Mouse (Mus musculus): ENCODE measurements at regions not wholly inside any gene's neighbourhood (a gene's known extent, or its start where the extent isn't known, plus 50 kb on each side); places are given as distances from the start of the nearest gene placed in this dataset.
"Not testable (repeated sequence)": the region's sequence is repeated elsewhere in the genome, so short reads cannot be mapped to it uniquely, and the experiment has no call there.

DNA sequence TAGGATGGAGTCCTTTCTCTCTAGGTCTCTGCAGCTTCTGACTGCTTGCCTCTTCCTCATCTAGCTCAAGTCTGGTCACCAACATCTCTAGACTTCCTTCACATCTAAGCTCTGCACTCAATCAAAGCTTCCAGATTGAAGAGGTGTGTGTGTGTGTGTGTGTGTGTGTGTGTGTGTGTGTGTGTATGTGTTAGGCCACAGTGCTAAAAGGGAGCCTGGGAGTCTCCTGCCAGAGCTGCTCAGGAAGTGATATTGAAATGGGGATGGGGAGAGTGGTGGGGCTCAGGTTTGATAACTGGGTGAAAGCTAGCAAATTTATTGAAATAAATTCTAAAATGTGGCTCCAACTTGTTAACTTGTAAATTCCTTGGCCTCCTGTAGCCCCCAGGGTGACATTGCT lies 73.3 kb downstream of the Gm31371 start:
- not testable (repeated sequence) for DNase-seq (ENCODE audit: extremely low spot score, low read depth, low spot score)

- peak; percentile 69 for DNase-seq (ENCODE audit: extremely low spot score, low read depth, low spot score)
Measured at GRCm38 (mm10) chr8:19979536-19980345, 76.5 kb downstream of the Gm31371 start.

DNA sequence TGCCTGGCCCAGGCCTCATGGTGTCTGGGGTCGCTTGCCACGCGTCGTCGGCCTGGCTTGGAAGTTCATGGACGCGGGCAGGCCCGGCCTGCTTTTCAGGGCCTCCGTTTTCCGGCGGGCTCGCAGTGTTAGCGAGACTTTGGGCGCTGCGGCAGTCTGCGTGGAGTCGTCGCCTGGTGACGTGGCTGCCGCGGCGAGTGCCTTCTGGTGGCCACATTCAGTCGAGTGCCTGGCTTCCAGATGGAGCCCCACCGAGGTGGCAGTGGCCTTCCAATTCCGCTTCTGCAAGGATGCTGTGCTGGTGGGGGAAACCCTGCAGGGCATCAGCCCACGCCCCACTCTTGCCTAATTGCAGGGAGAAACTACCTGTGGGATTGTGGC lies 77.1 kb downstream of the Gm31371 start:
- not testable (repeated sequence) for DNase-seq (ENCODE audit: extremely low spot score, low read depth, low spot score)

GRCm38 (mm10) chr8:20008106-20008505 lies 104.9 kb downstream of the Gm31371 start:
- not testable (repeated sequence) for DNase-seq (ENCODE audit: extremely low spot score, low read depth, low spot score)

DNA sequence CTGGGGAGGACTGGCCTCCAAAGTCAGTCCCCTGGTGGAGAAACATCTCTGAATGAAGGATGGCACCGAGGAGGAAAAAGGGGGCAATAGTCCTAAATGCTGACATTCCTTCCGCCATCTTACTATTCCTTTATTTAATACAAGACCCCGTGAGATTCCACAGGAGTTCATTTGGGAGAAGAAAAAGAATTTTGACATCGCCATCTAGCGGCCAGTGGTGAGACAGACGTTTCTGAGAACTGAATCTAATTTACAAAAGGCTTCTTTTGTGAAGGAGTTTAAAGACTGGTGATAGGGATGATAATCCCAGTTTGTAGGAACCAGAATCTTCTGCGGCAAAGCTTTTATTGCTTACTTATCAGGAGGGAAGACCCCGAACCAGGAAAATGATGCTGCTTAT lies 107.8 kb downstream of the Gm31371 start:
- not testable (repeated sequence) for DNase-seq (ENCODE audit: extremely low spot score, low read depth, low spot score)

DNA sequence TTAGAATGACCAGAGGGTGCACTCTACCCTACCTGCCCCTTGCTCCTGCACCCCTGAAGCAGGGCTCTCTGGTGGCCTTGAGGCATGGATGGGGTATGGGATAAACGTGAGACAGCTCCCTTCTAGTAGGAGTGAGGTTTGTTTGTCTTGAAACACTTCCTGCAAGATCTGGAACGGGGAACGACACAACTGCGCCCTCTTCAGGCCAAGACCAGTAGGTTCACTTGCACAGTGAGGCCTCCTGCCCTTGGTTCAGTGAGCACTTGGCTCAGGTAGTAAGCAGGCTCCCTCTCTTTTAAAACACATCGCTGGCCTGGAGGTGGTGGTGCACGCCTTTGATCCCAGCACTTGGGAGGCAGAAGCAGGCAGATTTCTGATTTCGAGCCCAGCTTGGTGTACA lies 110.1 kb downstream of the Gm31371 start:
- not testable (repeated sequence) for DNase-seq (ENCODE audit: extremely low spot score, low read depth, low spot score)

- DNase-seq (ENCODE audit: extremely low spot score, low read depth, low spot score) = not testable (repeated sequence)
Measured at GRCm38 (mm10) chr8:20014451-20015130, 111.4 kb downstream of the Gm31371 start.

DNA sequence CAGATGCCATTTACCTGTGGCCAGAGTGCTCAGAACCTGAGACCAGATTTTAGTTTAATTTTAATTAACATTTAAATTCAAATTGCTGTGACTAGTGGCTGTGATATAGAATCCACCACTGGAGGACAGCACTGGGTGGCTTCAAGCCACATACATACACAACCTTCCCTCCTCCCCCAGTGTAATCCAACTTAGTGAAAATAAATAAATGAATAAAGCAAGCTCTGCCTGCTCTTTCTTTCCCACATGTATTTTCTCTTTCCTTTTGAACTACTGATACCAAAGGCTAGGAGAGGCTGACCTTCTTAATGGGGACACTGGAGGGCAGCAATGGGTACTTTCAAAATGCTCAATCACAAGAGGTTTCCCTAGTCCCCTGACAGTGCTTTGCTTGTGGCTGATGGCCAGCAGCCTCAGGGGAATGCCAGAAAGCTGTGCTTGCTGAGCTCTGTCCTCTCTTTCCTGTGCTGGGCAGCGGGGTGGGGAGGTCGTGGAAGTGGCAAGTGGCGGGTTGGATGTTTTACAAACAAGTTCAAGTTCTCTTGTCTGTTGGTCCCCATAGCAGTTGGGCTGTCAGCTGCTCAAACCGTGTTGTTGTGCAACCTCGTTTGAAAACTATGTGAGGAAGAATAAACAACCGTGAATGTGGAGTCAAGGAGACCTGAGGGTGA lies 112.4 kb downstream of the Gm31371 start:
- DNase-seq (ENCODE audit: extremely low spot score, low read depth, low spot score) = not testable (repeated sequence)

- not testable (repeated sequence) for DNase-seq (ENCODE audit: extremely low spot score, low read depth, low spot score)
Measured at GRCm38 (mm10) chr8:20016082-20016840, 113.1 kb downstream of the Gm31371 start.

- DNase-seq (ENCODE audit: extremely low spot score, low read depth, low spot score) = not testable (repeated sequence)
Measured at GRCm38 (mm10) chr8:20025521-20025920, 122.3 kb downstream of the Gm31371 start.

- not testable (repeated sequence) for DNase-seq (ENCODE audit: extremely low spot score, low read depth, low spot score)
Measured at GRCm38 (mm10) chr8:20027956-20028355, 124.8 kb downstream of the Gm31371 start.

DNA sequence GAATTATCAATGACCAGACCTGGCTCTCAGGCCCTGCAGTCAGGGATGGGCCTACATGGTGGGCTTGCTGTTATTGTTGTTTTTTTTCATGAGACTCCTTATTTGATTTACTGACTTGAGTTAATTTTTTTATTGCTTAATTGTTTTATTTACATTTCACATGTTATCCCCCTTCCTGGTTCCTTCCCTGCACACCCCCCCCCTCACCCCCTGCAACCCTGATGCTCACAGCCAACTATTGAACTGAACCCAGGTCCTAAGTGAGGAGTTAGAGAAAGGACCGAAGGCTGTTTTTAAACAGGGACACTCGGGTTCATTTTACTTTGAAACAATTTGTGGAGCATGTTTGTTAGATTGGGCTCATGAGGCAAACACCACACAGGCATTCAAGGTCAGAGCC lies 126.9 kb downstream of the Gm31371 start:
- DNase-seq (ENCODE audit: extremely low spot score, low read depth, low spot score) = not testable (repeated sequence)

GRCm38 (mm10) chr8:20057626-20058025 lies 154.4 kb downstream of the Gm31371 start:
- not testable (repeated sequence) for DNase-seq (ENCODE audit: extremely low spot score, low read depth, low spot score)

DNA sequence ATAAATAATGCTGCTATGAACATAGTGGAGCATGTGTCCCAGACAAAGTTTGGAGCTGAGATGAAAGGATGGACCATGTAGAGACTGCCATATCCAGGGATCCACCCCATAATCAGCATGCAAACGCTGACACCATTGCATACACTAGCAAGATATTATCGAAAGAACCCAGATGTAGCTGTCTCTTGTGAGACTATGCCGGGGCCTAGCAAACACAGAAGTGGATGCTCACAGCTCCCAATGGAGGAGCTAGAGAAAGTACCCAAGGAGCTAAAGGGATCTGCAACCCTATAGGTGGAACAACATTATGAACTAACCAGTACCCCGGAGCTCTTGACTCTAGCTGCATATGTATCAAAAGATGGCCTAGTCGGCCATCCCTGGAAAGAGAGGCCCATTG lies 194.9 kb downstream of the Gm31371 start:
- DNase-seq (ENCODE audit: extremely low spot score, low read depth, low spot score) = not testable (repeated sequence)

DNA sequence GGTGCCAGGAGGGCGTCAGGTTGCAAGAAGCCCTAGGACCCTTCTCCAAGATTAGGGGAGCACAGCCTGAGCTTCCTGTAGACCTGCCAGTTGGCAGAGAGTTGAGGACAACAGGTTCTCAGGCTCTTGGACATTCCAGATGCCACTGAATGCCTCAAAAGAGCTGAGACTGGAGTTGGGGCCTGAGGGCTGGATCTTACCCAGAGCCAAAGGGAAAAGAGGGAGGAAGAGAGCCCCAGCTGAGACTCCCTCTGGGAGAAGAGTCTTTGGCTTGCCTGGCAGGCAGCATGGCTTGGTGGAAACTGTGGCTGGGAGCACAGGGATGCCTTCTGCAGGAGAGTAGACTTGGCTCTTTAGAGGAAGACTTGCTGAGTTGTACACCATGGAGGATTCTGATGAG lies 197.0 kb downstream of the Gm31371 start:
- not testable (repeated sequence) for DNase-seq (ENCODE audit: extremely low spot score, low read depth, low spot score)

DNA sequence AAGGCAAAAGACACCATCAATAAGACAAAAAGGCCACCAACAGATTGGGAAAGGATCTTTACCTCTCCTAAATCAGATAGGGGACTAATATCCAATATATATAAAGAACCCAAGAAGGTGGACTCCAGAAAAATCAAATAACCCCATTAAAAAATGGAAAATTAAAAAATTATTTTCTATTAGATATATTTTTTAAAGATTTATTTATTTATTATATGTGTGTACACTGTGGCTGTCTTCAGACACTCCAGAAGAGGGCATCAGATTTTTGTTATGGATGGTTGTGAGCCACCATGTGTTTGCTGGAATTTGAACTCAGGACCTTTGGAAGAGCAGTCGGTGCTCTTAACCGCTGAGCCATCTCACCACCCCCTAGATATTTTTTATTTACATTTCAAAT lies 199.2 kb downstream of the Gm31371 start:
- DNase-seq (ENCODE audit: extremely low spot score, low read depth, low spot score) = not testable (repeated sequence)

- DNase-seq (ENCODE audit: extremely low spot score, low read depth, low spot score) = not testable (repeated sequence)
Measured at GRCm38 (mm10) chr8:20107154-20107553, 204.0 kb downstream of the Gm31371 start.

DNA sequence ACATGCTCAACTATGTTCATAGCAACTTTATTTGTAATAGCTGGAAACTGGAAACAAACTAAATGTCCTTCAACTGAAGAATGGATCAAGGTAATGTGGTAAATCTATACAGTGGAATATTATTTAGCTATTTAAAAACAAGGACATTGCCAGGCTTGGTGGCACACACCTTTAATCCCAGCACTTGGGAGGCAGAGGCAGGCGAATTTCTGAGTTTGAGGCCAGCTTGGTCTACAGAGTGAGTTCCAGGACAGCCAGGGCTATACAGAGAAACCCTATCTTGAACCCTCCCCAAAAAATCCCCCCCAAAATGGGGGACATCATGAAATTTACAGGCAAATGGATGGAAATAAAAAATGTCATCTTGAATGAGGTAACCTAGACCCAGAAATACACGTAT lies 213.6 kb downstream of the Gm31371 start:
- DNase-seq (ENCODE audit: extremely low spot score, low read depth, low spot score) = not testable (repeated sequence)

DNA sequence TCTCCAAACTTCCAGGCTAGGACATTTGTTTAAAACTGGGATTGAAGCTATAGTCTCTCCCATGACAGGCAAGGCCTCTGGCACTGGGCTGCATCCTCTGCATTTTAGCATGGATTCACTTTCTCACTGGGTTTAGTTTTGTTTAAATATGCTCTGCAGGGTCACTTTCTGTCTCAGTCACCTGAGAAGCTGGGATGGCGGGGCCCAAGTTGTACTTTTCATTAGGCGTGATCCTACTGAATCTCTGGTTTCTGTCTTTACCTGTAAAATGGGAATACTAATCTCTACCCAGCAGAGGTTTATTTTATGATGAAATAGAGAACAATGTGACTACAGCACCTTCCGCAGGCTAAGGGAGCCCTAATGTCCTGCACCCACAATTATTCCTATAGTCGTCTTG lies 216.4 kb downstream of the Gm31371 start:
- DNase-seq (ENCODE audit: extremely low spot score, low read depth, low spot score) = not testable (repeated sequence)

DNA sequence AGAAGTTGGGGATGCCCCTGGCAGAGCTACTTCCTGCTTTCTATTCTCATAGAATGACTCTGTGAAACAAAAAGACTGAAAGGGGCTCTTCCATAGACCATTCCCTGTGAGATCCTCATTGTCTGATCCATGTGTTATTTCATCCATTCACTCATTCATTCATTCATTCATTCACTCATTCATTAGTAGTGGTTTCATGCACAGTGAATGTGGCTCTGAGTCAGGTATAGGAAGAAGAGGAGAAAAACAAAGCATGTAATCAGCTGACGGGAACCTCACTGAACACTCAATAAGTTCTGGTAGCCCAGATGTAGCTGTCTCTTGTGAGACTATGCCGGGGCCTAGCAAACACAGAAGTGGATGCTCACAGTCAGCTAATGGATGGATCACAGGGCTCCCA lies 217.0 kb downstream of the Gm31371 start:
- DNase-seq (ENCODE audit: extremely low spot score, low read depth, low spot score) = not testable (repeated sequence)

GRCm38 (mm10) chr8:20121391-20121909 lies 218.3 kb downstream of the Gm31371 start:
- not testable (repeated sequence) for DNase-seq (ENCODE audit: extremely low spot score, low read depth, low spot score)

Data from hindlimb bud, embryonic 11.5 days (tissue).